Mouse (Mus musculus): Measurements from ENCODE around the gene Pnmal2. TPM values are rescaled to one million over a fixed set of nuclear protein-coding genes. Genes with fewer than 3 reads are reported as not detected.

The Pnmal2 gene
- polyA plus RNA-seq, 1 experiment from 2014 or later = 0.41 TPM

DNA sequence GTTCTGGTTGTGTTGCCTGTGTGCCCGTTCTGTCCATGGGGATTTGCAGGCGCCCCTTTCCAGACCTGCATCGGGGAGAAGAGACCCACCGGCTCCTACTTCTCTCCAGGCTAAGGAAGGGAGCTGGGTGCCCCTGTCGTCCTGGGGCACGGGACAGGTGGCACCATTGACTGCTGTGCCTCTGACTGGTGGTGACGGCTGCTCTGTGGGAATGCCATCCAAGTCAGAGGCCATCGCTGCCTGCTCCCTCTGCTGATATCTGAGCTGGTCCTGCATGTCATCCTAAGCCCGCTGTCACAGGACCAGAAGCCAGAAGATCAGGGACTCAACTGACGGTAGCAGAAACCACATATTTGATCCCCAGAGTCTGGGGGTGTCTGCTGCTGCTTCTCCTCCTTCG lies 35.6 kb upstream of the Pnmal2 start:
- peaks cover 54% of the 10 kb centered on the region for H3K4me1 ChIP-seq
- WGBS (ENCODE audit: insufficient replicate concordance) = 47% methylated on average over 11 of the region's 11 CpGs
- no peaks in the 10 kb centered on the region for H3K9me3 ChIP-seq (replicated peaks)
- H3K4me2 ChIP-seq = peak overlapping the region; percentile 19
- no peak for ATAC-seq
- no peak overlapping the region for H3K9ac ChIP-seq
- H3K27ac ChIP-seq = no peak overlapping the region
- no peaks in the 10 kb centered on the region for H3K36me3 ChIP-seq
- no peak overlapping the region for H3K4me3 ChIP-seq
- H3K27me3 ChIP-seq (replicated peaks) = peaks cover 31% of the 10 kb centered on the region

DNA sequence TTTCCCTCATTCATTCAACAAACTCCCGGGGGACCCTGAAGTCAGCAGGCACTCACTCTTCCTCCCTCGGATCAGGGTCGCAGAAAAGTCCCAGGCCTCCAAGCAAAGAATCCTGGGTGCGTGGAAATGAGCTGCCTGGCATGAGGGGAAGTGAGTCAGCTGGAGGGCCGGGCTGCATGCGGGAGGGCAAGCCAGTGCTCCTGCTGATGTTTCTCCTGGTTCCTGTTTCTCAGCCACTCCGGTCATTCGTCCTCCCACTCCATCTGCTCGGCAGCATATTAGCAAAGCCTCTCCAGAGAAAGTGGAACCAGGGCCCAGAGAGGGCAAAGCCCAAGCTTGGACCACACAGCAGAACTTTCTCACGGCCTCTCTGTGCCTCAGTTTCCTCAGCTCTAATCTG lies 34.6 kb upstream of the Pnmal2 start:
- peaks cover 46% of the 10 kb centered on the region for H3K4me1 ChIP-seq
- H3K27me3 ChIP-seq (replicated peaks) = peaks cover 31% of the 10 kb centered on the region
- peaks cover 10% of the 10 kb centered on the region for H3K36me3 ChIP-seq
- no peak overlapping the region for H3K4me2 ChIP-seq
- no peak overlapping the region for H3K9ac ChIP-seq
- 21% methylated on average over 10 of the region's 10 CpGs for WGBS (ENCODE audit: insufficient replicate concordance)
- H3K9me3 ChIP-seq (replicated peaks) = no peaks in the 10 kb centered on the region
- no peak for ATAC-seq
- no peak overlapping the region for H3K4me3 ChIP-seq
- H3K27ac ChIP-seq = no peak overlapping the region

DNA sequence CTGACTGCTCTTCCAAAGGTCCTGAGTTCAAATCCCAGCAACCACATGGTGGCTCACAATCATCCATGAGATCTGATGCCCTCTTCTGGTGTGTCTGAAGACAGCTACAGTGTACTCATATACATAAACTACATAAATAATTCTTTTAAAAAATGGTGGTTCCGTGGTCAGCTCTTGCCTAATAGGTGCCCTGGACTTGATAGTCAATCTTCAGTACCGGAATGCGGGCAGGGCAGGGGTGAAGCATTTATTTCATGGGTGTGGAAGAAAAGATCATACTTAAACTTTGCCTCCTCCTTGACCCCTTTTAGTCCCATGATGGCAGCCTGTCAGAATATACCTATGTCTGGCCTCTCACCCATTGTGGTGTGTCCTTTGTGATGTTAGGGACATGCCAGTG lies 32.6 kb upstream of the Pnmal2 start:
- H3K27ac ChIP-seq = no peak overlapping the region
- no peaks in the 10 kb centered on the region for H3K9me3 ChIP-seq (replicated peaks)
- no peak for ATAC-seq
- H3K36me3 ChIP-seq = peaks cover 29% of the 10 kb centered on the region
- H3K9ac ChIP-seq = no peak overlapping the region
- no peak overlapping the region for H3K4me2 ChIP-seq
- peaks cover 27% of the 10 kb centered on the region for H3K4me1 ChIP-seq
- 82% methylated on average over 3 of the region's 3 CpGs for WGBS (ENCODE audit: insufficient replicate concordance)
- H3K4me3 ChIP-seq = no peak overlapping the region
- peaks cover 28% of the 10 kb centered on the region for H3K27me3 ChIP-seq (replicated peaks)

DNA sequence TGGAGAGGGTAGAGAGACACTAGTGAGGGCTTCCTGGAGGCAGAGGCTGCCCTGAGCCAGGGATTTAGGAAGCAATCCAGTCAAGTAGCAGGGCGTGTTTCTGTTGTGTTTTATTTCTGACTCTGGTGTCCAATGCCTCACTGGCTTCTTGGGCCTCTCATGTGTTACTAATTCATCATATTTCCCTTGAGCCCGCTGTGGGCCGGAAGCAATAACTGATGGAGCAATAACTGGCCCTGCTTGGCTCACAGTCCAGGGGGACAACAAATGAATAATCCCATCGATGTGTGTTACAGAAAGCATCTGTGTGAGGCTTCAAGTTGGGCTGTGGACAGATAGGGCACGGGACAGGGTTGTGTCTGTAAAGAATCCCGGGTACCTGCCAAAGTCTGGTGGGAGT lies 32.1 kb upstream of the Pnmal2 start:
- Histone ChIP-seq H3K27me3 (replicated peaks) (peaks cover 23% of the 10 kb centered on the region), H3K4me3 (no peak overlapping the region), H3K9me3 (replicated peaks) (no peaks in the 10 kb centered on the region), H3K4me2 (no peak overlapping the region), H3K27ac (no peak overlapping the region), H3K36me3 (peaks cover 34% of the 10 kb centered on the region), H3K4me1 (peaks cover 23% of the 10 kb centered on the region), H3K9ac (no peak overlapping the region)
- no peak for ATAC-seq
- 77% methylated on average over 6 of the region's 6 CpGs for WGBS (ENCODE audit: insufficient replicate concordance)

DNA sequence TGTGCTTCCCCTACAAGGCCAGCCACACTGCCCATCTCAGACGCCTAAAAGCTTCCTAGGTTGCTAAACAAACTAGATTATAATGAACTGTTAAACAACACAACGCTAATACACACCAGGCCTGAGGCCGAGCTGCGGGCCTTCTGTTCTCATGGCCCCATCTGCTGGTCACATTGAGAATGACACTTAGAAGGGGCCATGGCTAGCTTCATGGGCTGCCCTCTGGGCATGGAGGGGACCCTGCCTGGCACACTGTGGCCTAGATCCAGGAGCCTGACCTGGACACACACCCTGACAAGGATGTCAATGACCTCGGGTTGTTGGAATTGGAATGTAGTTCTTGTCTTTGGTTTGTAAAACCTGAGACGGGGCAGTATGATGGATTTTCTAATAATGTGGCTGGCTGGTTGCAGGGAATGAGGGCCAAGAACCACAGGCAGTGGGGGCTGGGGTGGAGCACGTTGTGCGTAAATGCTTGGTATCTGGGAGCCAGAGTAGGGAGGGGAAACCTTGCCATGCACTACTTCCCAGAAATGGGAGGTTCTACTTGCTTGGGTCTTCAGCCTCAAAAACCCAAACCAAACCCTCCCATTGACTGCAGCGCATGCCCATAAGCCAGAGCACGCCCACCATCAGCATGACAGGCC lies 30.6 kb upstream of the Pnmal2 start:
- peak; percentile 64 for ATAC-seq
- Histone ChIP-seq H3K27ac (no peak overlapping the region), H3K27me3 (replicated peaks) (peaks cover 8% of the 10 kb centered on the region; the same call in 1 of the 2 replicates), H3K36me3 (peaks cover 49% of the 10 kb centered on the region), H3K4me2 (no peak overlapping the region), H3K4me3 (no peak overlapping the region), H3K9ac (no peak overlapping the region), H3K4me1 (peaks cover 11% of the 10 kb centered on the region), H3K9me3 (replicated peaks) (no peaks in the 10 kb centered on the region)
- WGBS (ENCODE audit: insufficient replicate concordance) = 34% methylated on average over 10 of the region's 10 CpGs

DNA sequence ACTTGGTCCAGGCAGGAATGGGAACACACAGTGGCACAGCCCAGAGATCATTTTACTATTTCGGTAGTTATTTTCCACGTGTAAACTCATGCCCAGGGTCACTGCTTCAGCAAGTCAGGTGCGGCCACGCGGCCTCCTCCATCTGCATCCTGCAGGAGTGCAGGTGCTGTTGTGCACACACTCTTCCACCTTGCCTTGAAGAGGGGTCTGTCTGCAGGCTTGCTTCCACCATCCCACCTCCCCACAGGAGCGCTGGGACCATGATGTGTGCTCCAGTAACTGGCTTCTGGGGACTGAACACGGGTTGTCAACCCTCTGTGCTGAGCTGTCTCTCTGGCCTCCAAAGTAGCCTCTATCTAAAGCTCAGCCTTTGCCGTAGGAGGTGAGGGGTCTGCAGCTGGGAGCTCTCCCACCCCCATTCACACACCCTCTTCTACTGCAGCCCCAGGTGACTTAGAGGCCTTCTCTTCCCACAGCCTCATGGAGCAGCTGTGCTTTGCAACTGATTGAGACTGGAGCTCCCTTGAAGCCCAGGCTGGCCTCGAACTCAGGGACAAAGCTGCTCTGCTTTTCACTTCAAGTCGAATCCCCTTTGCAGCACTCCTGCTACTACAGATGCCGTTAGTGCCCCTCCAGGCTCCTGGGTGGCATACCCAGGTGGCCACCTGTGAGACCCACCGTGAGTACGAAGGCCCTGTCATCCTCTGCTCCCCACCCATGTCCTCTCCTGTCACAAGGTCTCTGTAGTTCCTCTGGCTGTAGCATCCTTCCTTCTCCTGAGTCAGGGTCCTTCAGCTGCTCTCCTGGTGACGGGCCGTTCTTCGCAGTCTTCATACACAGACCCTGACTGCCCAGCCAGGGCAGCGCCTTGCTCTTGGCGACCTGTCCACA lies 29.8 kb upstream of the Pnmal2 start:
- Histone ChIP-seq H3K9me3 (replicated peaks) (no peaks in the 10 kb centered on the region), H3K27ac (no peak overlapping the region), H3K9ac (no peak overlapping the region), H3K4me1 (peaks cover 12% of the 10 kb centered on the region), H3K27me3 (replicated peaks) (no peaks in the 10 kb centered on the region; the same call in 1 of the 2 replicates), H3K4me3 (no peak overlapping the region), H3K36me3 (peaks cover 57% of the 10 kb centered on the region), H3K4me2 (no peak overlapping the region)
- ATAC-seq = no peak
- WGBS (ENCODE audit: insufficient replicate concordance) = 80% methylated on average over 18 of the region's 18 CpGs

DNA sequence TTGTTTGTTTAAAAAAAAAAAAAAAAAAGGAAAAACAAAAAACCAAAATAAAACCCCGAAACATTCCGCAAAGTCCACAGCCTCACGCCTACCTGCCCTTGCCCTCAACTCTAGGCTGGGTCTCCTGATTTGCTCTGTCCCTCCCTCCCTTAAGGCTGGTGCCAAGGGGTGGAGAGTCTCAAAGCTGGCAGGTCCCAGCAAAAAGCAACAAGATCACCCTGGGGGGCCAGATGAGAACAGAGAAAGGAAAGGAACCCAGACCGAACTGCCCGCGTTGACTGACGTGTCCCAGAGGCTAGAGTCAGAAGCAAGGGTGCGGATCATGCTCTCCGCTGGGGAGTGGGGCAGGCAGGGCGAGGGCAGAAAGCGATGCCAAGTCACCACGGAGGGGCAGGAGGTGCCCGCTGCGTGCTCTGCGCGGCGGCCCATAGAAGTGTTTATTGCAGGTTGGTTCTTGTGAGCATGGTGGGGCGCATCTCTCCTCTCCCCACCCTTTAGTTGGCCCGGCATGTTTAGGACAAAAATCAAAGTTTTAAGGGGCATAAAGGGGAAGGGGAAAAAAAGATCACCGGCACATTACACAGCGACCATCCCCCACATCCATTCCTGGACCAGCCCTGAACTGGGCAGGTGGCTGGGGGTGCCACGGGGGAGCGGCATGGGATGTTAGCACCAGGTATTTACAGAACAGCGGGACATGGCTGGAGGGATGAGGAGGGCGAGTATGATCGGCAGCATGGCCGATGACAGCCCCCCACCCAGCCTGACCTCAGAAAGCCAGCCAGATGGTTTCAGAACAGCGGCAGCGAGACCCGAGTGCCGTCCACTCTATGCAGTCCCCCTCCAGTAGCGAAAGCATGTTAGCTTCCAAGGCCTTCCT lies 28.8 kb upstream of the Pnmal2 start:
- H3K27me3 ChIP-seq (replicated peaks) = no peaks in the 10 kb centered on the region; the same call in 1 of the 2 replicates
- H3K9me3 ChIP-seq (replicated peaks) = no peaks in the 10 kb centered on the region
- peaks cover 65% of the 10 kb centered on the region for H3K36me3 ChIP-seq
- H3K9ac ChIP-seq = no peak overlapping the region
- no peak for ATAC-seq
- WGBS (ENCODE audit: insufficient replicate concordance) = 91% methylated on average over 32 of the region's 32 CpGs
- no peak overlapping the region for H3K27ac ChIP-seq
- peaks cover 22% of the 10 kb centered on the region for H3K4me1 ChIP-seq
- no peak overlapping the region for H3K4me2 ChIP-seq
- H3K4me3 ChIP-seq = no peak overlapping the region

DNA sequence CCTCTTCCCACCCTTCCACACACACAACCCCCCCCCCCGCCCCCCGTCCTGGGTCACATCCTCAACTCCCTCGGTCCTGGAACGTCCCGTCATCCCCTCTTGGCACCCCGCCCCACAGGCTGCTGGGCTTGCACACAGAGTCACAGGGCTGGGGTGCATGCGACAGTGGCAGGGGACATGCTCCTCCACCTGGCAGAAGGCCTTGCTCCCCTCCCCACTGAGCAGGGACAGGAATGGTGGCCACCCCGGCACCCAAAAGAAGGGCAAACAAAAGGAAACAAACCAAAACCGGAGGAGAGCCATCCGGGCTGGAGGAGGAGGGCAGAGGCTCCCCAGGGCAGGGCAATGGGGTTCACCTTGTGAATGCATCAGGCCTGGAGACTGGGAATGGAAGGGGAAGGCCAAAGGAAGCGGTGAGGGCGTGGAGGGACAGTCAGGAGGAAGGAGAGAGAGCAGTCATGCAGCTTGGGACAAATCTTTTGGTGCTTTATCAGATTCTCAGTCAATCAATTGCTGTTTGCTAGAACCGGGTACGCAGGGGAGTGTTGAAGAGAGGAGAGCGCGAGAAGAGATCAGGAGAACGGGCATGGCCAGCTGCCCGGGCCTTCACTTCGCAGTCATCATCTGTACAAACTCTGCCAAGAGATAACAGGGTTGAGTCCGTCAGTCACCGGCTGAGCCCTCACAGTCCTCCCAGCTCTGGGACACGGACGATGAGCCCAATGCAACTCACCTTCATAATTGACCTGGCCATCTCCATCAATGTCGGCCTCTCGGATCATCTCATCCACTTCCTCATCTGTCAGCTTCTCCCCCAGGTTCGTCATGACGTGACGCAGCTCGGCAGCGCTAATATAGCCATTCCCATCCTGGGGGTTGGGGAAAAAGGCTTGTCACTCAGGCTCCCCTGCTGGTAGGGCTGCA lies 27.9 kb upstream of the Pnmal2 start:
- WGBS (ENCODE audit: insufficient replicate concordance) = 82% methylated on average over 30 of the region's 30 CpGs
- H3K4me2 ChIP-seq = no peak overlapping the region
- ATAC-seq = no peak
- peaks cover 74% of the 10 kb centered on the region for H3K36me3 ChIP-seq
- peaks cover 31% of the 10 kb centered on the region for H3K4me1 ChIP-seq
- H3K27ac ChIP-seq = no peak overlapping the region
- no peaks in the 10 kb centered on the region for H3K9me3 ChIP-seq (replicated peaks)
- no peaks in the 10 kb centered on the region for H3K27me3 ChIP-seq (replicated peaks)
- no peak overlapping the region for H3K4me3 ChIP-seq
- H3K9ac ChIP-seq = no peak overlapping the region

DNA sequence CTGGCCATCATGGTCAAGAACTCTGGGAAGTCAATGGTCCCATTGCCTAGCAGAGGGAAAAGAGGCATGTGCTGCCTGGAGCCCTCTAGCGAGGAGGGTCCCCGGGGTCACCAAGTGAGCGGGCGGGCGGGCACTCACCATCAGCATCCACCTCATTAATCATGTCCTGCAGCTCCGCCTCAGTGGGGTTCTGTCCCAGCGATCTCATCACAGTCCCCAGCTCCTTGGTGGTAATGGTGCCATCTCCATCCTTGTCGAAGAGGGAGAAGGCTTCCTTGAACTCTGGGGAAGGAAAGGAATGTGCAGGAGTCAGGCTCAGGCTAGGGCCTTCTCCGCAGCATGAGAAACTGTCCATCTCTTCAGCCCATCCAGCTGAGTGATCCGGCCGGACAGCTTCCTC lies 27.0 kb upstream of the Pnmal2 start:
- Histone ChIP-seq H3K9me3 (replicated peaks) (no peaks in the 10 kb centered on the region), H3K9ac (no peak overlapping the region), H3K36me3 (peaks cover 80% of the 10 kb centered on the region), H3K4me3 (no peak overlapping the region), H3K4me2 (no peak overlapping the region), H3K4me1 (peaks cover 39% of the 10 kb centered on the region), H3K27me3 (replicated peaks) (no peaks in the 10 kb centered on the region), H3K27ac (no peak overlapping the region)
- no peak for ATAC-seq
- WGBS (ENCODE audit: insufficient replicate concordance) = 86% methylated on average over 11 of the region's 11 CpGs

DNA sequence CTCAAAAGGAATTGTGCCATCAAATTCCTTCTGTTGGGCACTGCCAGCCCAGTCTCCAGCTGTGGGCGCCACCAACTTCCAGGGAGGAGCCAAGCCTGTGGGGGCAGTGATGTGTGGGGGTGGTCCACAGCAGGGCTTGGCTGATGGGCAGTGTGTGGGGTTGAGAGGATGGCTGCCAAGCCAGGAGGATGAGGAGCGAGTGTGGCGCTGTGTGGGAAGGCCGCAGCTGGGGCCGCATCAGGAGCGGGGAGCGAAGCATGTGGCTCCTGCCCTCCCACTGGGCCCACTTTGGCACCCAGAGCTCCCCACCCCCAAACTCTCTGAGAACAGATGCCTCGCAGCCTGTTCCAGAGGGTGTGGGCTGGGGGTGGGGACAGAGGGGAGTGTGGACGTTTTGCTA lies 26.5 kb upstream of the Pnmal2 start:
- H3K4me1 ChIP-seq = peaks cover 45% of the 10 kb centered on the region
- H3K36me3 ChIP-seq = peaks cover 80% of the 10 kb centered on the region
- 86% methylated on average over 9 of the region's 9 CpGs for WGBS (ENCODE audit: insufficient replicate concordance)
- H3K4me2 ChIP-seq = no peak overlapping the region
- no peak for ATAC-seq
- no peak overlapping the region for H3K9ac ChIP-seq
- H3K4me3 ChIP-seq = no peak overlapping the region
- no peaks in the 10 kb centered on the region for H3K27me3 ChIP-seq (replicated peaks)
- H3K27ac ChIP-seq = no peak overlapping the region
- no peaks in the 10 kb centered on the region for H3K9me3 ChIP-seq (replicated peaks)

DNA sequence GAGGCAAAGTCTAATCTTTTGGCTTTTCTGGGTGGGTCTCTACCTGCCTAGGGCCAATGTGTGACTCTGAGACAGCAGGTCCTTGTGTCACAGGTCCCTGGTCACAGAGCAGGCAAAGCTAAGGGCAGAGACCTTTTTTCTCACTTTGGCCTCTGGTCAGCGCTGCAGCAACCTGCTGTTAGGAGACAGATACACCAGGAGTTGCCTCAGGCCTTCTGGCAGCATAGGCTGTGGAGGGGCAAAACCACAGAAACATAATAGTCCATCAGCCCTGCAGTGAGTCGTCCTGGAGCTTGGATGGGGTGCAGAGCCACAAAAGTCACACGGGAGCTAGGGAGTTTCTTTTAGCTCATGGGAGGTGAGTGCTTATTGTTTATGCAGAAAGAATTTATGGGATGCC lies 25.8 kb upstream of the Pnmal2 start:
- ATAC-seq = no peak
- 80% methylated on average over 3 of the region's 3 CpGs for WGBS (ENCODE audit: insufficient replicate concordance)
- H3K27ac ChIP-seq = 0 out of 2 replicates have a peak overlapping the region, but pooled peaks have one; percentile 17
- H3K4me2 ChIP-seq = no peak overlapping the region
- no peak overlapping the region for H3K9ac ChIP-seq
- peaks cover 80% of the 10 kb centered on the region for H3K36me3 ChIP-seq
- peaks cover 48% of the 10 kb centered on the region for H3K4me1 ChIP-seq
- H3K9me3 ChIP-seq (replicated peaks) = no peaks in the 10 kb centered on the region
- H3K4me3 ChIP-seq = no peak overlapping the region
- H3K27me3 ChIP-seq (replicated peaks) = no peaks in the 10 kb centered on the region
